Mouse (Mus musculus) cerebellum, adult 11-12 months (tissue): Measurements from ENCODE around the gene C8g.

Experiments used
- DNase-seq: peaks from one replicate; pipeline ENCODE4 v3.0.0; 2022

The C8g gene

GRCm38 (mm10) chr2:25500071-25500575, 1.4 kb downstream of the C8g start:
- peak; percentile 62 for DNase-seq

GRCm38 (mm10) chr2:25498622-25499478, 2.7 kb downstream of the C8g start:
- peak; percentile 48 for DNase-seq

GRCm38 (mm10) chr2:25497846-25498575, 3.5 kb downstream of the C8g start:
- peak; percentile 60 for DNase-seq

- peak; percentile 71 for DNase-seq
These were observed 5.1 kb downstream of the C8g start for GRCm38 (mm10) chr2:25496462-25496861.

GRCm38 (mm10) chr2:25493476-25493961, 8.0 kb downstream of the C8g start, which contains the start of gene Lcn12:
TSS of gene Lcn12 (minus strand) at chr2:25493911.
- peak; percentile 83 for DNase-seq

- DNase-seq, result no peak
These were observed 8.5 kb downstream of the C8g start for GRCm38 (mm10) chr2:25492988-25493387.

GRCm38 (mm10) chr2:25488671-25489068, 12.8 kb downstream of the C8g start:
- peak; percentile 68 for DNase-seq

- DNase-seq, result no peak
These were observed 13.4 kb downstream of the C8g start for GRCm38 (mm10) chr2:25487965-25488670.

GRCm38 (mm10) chr2:25484901-25485647, 16.4 kb downstream of the C8g start:
- DNase-seq, result peak; percentile 98

GRCm38 (mm10) chr2:25482969-25483368, 18.6 kb downstream of the C8g start:
- peak; percentile 74 for DNase-seq

- no peak for DNase-seq
These were observed 21.0 kb downstream of the C8g start for GRCm38 (mm10) chr2:25480541-25480940.

GRCm38 (mm10) chr2:25479551-25480311, 21.8 kb downstream of the C8g start:
- DNase-seq, result no peak

GRCm38 (mm10) chr2:25477967-25478675, 23.4 kb downstream of the C8g start:
- peak; percentile 99 for DNase-seq

GRCm38 (mm10) chr2:25477541-25477940, 24.0 kb downstream of the C8g start:
- DNase-seq, result peak; percentile 66

- DNase-seq, result no peak
These were observed 29.0 kb downstream of the C8g start for GRCm38 (mm10) chr2:25472550-25472949.

GRCm38 (mm10) chr2:25469969-25470368, 31.6 kb downstream of the C8g start, which contains the start of gene Ptgds:
TSS of gene Ptgds (minus strand) at chr2:25470046.
- DNase-seq, result peak; percentile 53

GRCm38 (mm10) chr2:25468962-25469915, 32.3 kb downstream of the C8g start:
- DNase-seq, result peak; percentile 81

- no peak for DNase-seq
These were observed 33.8 kb downstream of the C8g start for GRCm38 (mm10) chr2:25467606-25468303.
